In genomic region chr15:78839744-78840143, GRCm38 (mm10) we compare ENCODE assay signal across 11 mouse cellular contexts. TPM values are rescaled to one million over a fixed set of nuclear protein-coding genes. Genes with fewer than 3 reads are reported as not detected.
DNase-seq lines count a peak whose midpoint lies in the region; ATAC-seq lines count a peak whose summit lies in the region.
"Had no signal": no experiment of that assay in that cellular context is flagged by ENCODE, and none has a peak within 500 bp of the region (broad histone marks: within the 10 kb centered on the region; RNA-seq: fewer than 3 reads in every experiment).

No protein-coding gene starts in this region.

- no peaks in the 10 kb centered on the region for H3K9me3 ChIP-seq in kidney, embryonic 15.5 days (replicated peaks)
- no peaks in the 10 kb centered on the region for H3K9me3 ChIP-seq in heart, embryonic 13.5 days

- H3K9ac ChIP-seq in kidney, embryonic 15.5 days: no peak overlapping the region
- H3K9ac ChIP-seq in heart, embryonic 13.5 days: peak overlapping the region; percentile 30; the same call in 1 of the 2 replicates

- H3K4me2 ChIP-seq in kidney, embryonic 15.5 days: 0 out of 2 replicates have a peak overlapping the region, but pooled peaks have one; percentile 4
- H3K4me2 ChIP-seq in heart, embryonic 13.5 days: no peak overlapping the region

- H3K4me1 ChIP-seq in kidney, embryonic 15.5 days: peaks cover 78% of the 10 kb centered on the region
- H3K4me1 ChIP-seq in heart, embryonic 13.5 days: peaks cover 65% of the 10 kb centered on the region

- H3K27me3 ChIP-seq in kidney, embryonic 15.5 days: peaks cover 25% of the 10 kb centered on the region
- peaks cover 21% of the 10 kb centered on the region; the same call in 1 of the 2 replicates for H3K27me3 ChIP-seq in heart, embryonic 13.5 days (replicated peaks)

- WGBS in kidney, embryonic 15.5 days: 4% methylated on average over 2 of the region's 2 CpGs
- WGBS in heart, embryonic 13.5 days: 8% methylated on average over 2 of the region's 2 CpGs

- no peak overlapping the region for H3K4me3 ChIP-seq in kidney, embryonic 15.5 days (replicated peaks)
- H3K4me3 ChIP-seq in heart, embryonic 13.5 days: no peak overlapping the region

- peak overlapping the region; percentile 94 for H3K27ac ChIP-seq in kidney, embryonic 15.5 days
- H3K27ac ChIP-seq in heart, embryonic 13.5 days (replicated peaks): peak overlapping the region; percentile 41; the same call in 1 of the 2 replicates
- H3K27ac ChIP-seq: macrophage had no signal

- no peaks in the 10 kb centered on the region for H3K36me3 ChIP-seq in kidney, embryonic 15.5 days
- H3K36me3 ChIP-seq in heart, embryonic 13.5 days: no peaks in the 10 kb centered on the region

- ATAC-seq in kidney, embryonic 15.5 days (replicated peaks; ENCODE audit: low FRiP score): no peak
- no peak for ATAC-seq in heart, embryonic 13.5 days (ENCODE audit: extremely low read depth, insufficient number of reproducible peaks, low FRiP score, low TSS enrichment)

- no peak for DNase-seq in kidney, postnatal 36 days
- peak; percentile 85 for DNase-seq in embryo, embryonic 11 days
- peak; percentile 22 for DNase-seq in lung, postnatal 14 days
- DNase-seq in cerebellum, adult 18-20 months: no peak
- no peak for DNase-seq in adrenal gland, postnatal 4 days (ENCODE audit: low spot score in 2 of 2)
- no peak for DNase-seq in thymus, postnatal 14 days
- DNase-seq: gastrocnemius, postnatal 10 days had no signal

RNA-seq across cellular contexts. Expression of gene Cdc42ep1, which starts 2.7 kb away (rescaled TPM):
- 46.2 and 51.1 TPM in 2 replicates for polyA plus RNA-seq in kidney, embryonic 15.5 days (2015; fragmentation: Nextera tagmentation; extraction: Ambion mirVana)
- polyA plus RNA-seq in heart, embryonic 13.5 days (2015; fragmentation: Nextera tagmentation; extraction: Ambion mirVana): 34.2 and 36.1 TPM in 2 replicates
- 10 to 100 TPM; 56.7 to 59.1 TPM for total RNA-seq in adrenal gland, postnatal 4 days (2021)
- polyA plus RNA-seq: macrophage had no signal

RNA-seq across cellular contexts. Expression of gene Lgals2, which starts 15.6 kb away (rescaled TPM):
- 0.60 and 1.8 TPM in 2 replicates for polyA plus RNA-seq in kidney, embryonic 15.5 days (2015; fragmentation: Nextera tagmentation; extraction: Ambion mirVana)
- 0.82 TPM in 1 of 2 replicates, not detected in the other for polyA plus RNA-seq in heart, embryonic 13.5 days (2015; fragmentation: Nextera tagmentation; extraction: Ambion mirVana)
- total RNA-seq in adrenal gland, postnatal 4 days (2021): 1 to 10 TPM; 2.6 to 2.9 TPM
- total RNA-seq: gastrocnemius, postnatal 10 days had no signal
- polyA plus RNA-seq: macrophage had no signal

RNA-seq across cellular contexts. Expression of gene Card10, which starts 36.9 kb away (rescaled TPM):
- 9.1 and 9.5 TPM in 2 replicates for polyA plus RNA-seq in kidney, embryonic 15.5 days (2015; fragmentation: Nextera tagmentation; extraction: Ambion mirVana)
- 5.1 and 5.3 TPM in 2 replicates for polyA plus RNA-seq in heart, embryonic 13.5 days (2015; fragmentation: Nextera tagmentation; extraction: Ambion mirVana)
- total RNA-seq in adrenal gland, postnatal 4 days (2021): 10 to 100 TPM; 11.8 to 14.5 TPM
- polyA plus RNA-seq: macrophage had no signal

RNA-seq across cellular contexts. Expression of gene Gga1, which starts 37.2 kb away (rescaled TPM):
- polyA plus RNA-seq in kidney, embryonic 15.5 days (2015; fragmentation: Nextera tagmentation; extraction: Ambion mirVana): 49.5 and 55.5 TPM in 2 replicates
- polyA plus RNA-seq in heart, embryonic 13.5 days (2015; fragmentation: Nextera tagmentation; extraction: Ambion mirVana): 44.3 and 46.2 TPM in 2 replicates
- total RNA-seq in adrenal gland, postnatal 4 days (2021): 10 to 100 TPM; 58.8 to 65.5 TPM

RNA-seq across cellular contexts. Expression of gene Gm49510, which starts 59.7 kb away (rescaled TPM):
- 0.14 and 0.60 TPM in 2 replicates for polyA plus RNA-seq in kidney, embryonic 15.5 days (2015; fragmentation: Nextera tagmentation; extraction: Ambion mirVana)
- 0.20 and 0.31 TPM in 2 replicates for polyA plus RNA-seq in heart, embryonic 13.5 days (2015; fragmentation: Nextera tagmentation; extraction: Ambion mirVana)
- not detected for total RNA-seq in adrenal gland, postnatal 4 days (2021)
- total RNA-seq: gastrocnemius, postnatal 10 days had no signal
- polyA plus RNA-seq: macrophage; small intestine, adult 2 months had no signal

Comparison
In these comparisons a context has a peak if more than half of its experiments do, and no peak if none do; other contexts are left out.
1. DNase-seq: peak in embryo, embryonic 11 days (single experiment) and lung, postnatal 14 days (single experiment); none in kidney, postnatal 36 days (0 of 2), cerebellum, adult 18-20 months (0 of 2), adrenal gland, postnatal 4 days (0 of 2) and thymus, postnatal 14 days (single experiment).